Mouse (Mus musculus) thymus, postnatal 10 days (tissue): ENCODE results near the gene Lcn10.
"Not testable (repeated sequence)": the region's sequence is repeated elsewhere in the genome, so short reads cannot be mapped to it uniquely, and the experiment has no call there.

Experiments used
- DNase-seq, 2 experiments: peaks; one replicate each; pipeline ENCODE4 v3.0.0; 2021; ENCODE audit warnings: low spot score in 2 of 2

Gene Lcn10

GRCm38 (mm10) chr2:25706643-25707481 is 24.3 kb downstream of the Lcn10 start, which contains the start of gene Bmyc:
Gene Bmyc (plus strand): TSS chr2:25706739.
- DNase-seq, result peak; percentile 79

- DNase-seq, result peak; percentile 12 to 27
These were observed 25.6 kb downstream of the Lcn10 start for GRCm38 (mm10) chr2:25708121-25708520.

GRCm38 (mm10) chr2:25709056-25709455 is 26.5 kb downstream of the Lcn10 start:
- DNase-seq, result not testable (repeated sequence)

GRCm38 (mm10) chr2:25709791-25710190 is 27.3 kb downstream of the Lcn10 start:
- DNase-seq, result not testable (repeated sequence)

GRCm38 (mm10) chr2:25711641-25712040 is 29.1 kb downstream of the Lcn10 start:
- DNase-seq, result not testable (repeated sequence)

GRCm38 (mm10) chr2:25717222-25717621 is 34.7 kb downstream of the Lcn10 start:
- no peak for DNase-seq

GRCm38 (mm10) chr2:25733199-25733930 is 50.8 kb downstream of the Lcn10 start:
- DNase-seq, result no peak
